Mouse (Mus musculus): Measurements from ENCODE around the gene Ebf1. TPM values are rescaled to one million over a fixed set of nuclear protein-coding genes. Genes with fewer than 3 reads are reported as not detected.
A peak's percentile ranks its signal among the peaks of the same experiment; 100 is the strongest.

Ebf1 gene
- polyA plus RNA-seq, 1 experiment from 2014 or later = 16.2 TPM

DNA sequence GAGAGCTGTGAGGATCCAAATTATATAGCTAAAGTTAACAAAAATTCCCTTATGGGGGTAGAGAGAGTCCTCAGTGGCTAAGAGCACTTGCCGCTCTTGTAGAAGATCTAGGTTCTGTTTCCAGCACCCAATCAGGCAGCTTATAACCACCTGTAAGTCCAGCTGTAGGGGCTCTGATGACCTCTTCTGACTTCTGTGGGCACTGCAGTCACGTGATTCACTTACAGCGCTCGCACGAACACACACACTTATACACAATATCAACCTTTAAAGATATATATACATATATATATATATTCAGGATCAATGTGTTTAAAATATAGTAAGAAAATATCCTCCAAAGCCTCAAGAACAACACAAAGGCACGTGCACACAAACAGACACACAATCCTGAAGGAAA lies 24.1 kb upstream of the Ebf1 start:
- H3K9me3 ChIP-seq (replicated peaks; ENCODE audit: control insufficient read depth, low read length) = no peaks in the 10 kb centered on the region
- no peak overlapping the region for H3K4me2 ChIP-seq (ENCODE audit: low read depth, low read length)
- H3K36me3 ChIP-seq (ENCODE audit: control insufficient read depth, insufficient read depth) = no peaks in the 10 kb centered on the region
- no peaks in the 10 kb centered on the region for H3K4me1 ChIP-seq (ENCODE audit: control insufficient read depth, insufficient read depth, low read length)
- no peak for ATAC-seq (replicated peaks; ENCODE audit: extremely low read depth, insufficient read depth, low FRiP score)
- H3K27ac ChIP-seq (ENCODE audit: low read length) = no peak overlapping the region
- WGBS = 87% methylated on average over 6 of the region's 6 CpGs
- H3K9ac ChIP-seq (ENCODE audit: low read length) = no peak overlapping the region
- H3K27me3 ChIP-seq (ENCODE audit: control insufficient read depth, insufficient read depth, low read length) = no peaks in the 10 kb centered on the region
- no peak overlapping the region for H3K4me3 ChIP-seq (ENCODE audit: low read length)

DNA sequence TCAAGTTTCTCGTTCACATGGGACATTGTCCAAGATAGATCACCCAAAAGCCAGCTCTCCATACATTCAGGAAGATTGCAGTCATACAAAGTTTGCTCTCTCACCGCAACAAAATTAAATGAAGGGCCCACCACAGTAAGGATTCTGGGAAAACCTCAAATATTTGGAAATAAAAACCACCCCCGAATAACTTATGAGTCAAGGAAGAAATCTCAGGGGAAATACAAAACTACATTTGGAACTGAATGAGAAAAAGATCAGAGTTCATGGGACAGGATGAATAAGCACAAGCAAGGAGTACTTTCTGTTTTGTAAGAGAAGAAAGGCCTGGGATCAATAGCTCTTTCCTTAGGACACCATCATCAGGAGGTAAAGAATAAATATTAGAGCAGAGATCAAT lies 22.3 kb upstream of the Ebf1 start:
- Histone ChIP-seq H3K4me2 (ENCODE audit: low read depth, low read length) (no peak overlapping the region), H3K27ac (ENCODE audit: low read length) (no peak overlapping the region), H3K4me1 (ENCODE audit: control insufficient read depth, insufficient read depth, low read length) (no peaks in the 10 kb centered on the region), H3K9me3 (replicated peaks; ENCODE audit: control insufficient read depth, low read length) (no peaks in the 10 kb centered on the region), H3K4me3 (ENCODE audit: low read length) (no peak overlapping the region), H3K36me3 (ENCODE audit: control insufficient read depth, insufficient read depth) (no peaks in the 10 kb centered on the region), H3K9ac (ENCODE audit: low read length) (no peak overlapping the region), H3K27me3 (ENCODE audit: control insufficient read depth, insufficient read depth, low read length) (no peaks in the 10 kb centered on the region)
- 77% methylated on average over 3 of the region's 3 CpGs for WGBS
- no peak for ATAC-seq (replicated peaks; ENCODE audit: extremely low read depth, insufficient read depth, low FRiP score)

DNA sequence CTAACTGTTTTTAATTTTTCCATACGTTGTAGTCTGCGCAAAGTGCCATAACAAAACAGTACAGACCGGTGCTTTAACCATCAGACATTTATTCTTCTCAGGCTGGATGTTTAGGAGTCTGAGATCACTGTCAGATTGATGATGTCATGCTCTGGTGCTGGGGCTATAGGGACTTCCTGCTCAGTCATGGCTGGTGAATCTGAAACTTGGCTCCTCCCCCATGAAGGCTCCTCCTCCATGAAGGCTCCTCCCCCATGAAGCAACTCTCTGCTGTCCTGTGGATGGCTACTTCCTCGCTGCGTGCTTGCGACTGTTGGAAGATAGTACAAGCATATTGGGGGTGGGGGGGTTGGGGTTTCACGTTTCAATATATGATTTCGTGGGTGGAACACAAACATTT lies 10.2 kb upstream of the Ebf1 start:
- ATAC-seq (replicated peaks; ENCODE audit: extremely low read depth, insufficient read depth, low FRiP score) = no peak
- H3K9me3 ChIP-seq (replicated peaks; ENCODE audit: control insufficient read depth, low read length) = no peaks in the 10 kb centered on the region

DNA sequence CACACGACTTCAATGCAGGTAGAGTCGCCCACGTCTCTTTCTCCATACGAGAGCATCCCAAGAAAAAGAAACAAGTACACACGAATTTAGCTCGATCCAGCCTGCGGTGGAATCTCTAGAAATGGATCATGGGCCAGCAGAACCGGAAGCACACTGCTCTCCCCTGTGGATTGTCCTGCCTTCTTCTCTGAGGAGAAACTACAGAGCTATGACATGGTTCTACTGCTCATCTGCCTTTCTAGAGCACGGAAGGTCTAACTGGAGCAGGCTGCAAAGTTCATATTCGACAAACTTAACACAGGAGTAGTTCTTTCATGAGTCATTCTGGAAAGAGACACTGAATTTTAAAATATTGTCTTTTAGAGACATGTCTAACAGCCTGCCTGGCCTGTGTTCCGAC lies 8.5 kb upstream of the Ebf1 start:
- ATAC-seq (replicated peaks; ENCODE audit: extremely low read depth, insufficient read depth, low FRiP score) = no peak
- WGBS = 76% methylated on average over 11 of the region's 11 CpGs

More for the DNA sequence above, 10.2 kb upstream of the Ebf1 start:
- Histone ChIP-seq H3K4me3 (ENCODE audit: low read length) (no peak overlapping the region), H3K27me3 (ENCODE audit: control insufficient read depth, insufficient read depth, low read length) (peaks cover 7% of the 10 kb centered on the region), H3K4me1 (ENCODE audit: control insufficient read depth, insufficient read depth, low read length) (no peaks in the 10 kb centered on the region), H3K9ac (ENCODE audit: low read length) (no peak overlapping the region), H3K36me3 (ENCODE audit: control insufficient read depth, insufficient read depth) (no peaks in the 10 kb centered on the region), H3K27ac (ENCODE audit: low read length) (no peak overlapping the region), H3K4me2 (ENCODE audit: low read depth, low read length) (no peak overlapping the region)
- 81% methylated on average over 8 of the region's 8 CpGs for WGBS

DNA sequence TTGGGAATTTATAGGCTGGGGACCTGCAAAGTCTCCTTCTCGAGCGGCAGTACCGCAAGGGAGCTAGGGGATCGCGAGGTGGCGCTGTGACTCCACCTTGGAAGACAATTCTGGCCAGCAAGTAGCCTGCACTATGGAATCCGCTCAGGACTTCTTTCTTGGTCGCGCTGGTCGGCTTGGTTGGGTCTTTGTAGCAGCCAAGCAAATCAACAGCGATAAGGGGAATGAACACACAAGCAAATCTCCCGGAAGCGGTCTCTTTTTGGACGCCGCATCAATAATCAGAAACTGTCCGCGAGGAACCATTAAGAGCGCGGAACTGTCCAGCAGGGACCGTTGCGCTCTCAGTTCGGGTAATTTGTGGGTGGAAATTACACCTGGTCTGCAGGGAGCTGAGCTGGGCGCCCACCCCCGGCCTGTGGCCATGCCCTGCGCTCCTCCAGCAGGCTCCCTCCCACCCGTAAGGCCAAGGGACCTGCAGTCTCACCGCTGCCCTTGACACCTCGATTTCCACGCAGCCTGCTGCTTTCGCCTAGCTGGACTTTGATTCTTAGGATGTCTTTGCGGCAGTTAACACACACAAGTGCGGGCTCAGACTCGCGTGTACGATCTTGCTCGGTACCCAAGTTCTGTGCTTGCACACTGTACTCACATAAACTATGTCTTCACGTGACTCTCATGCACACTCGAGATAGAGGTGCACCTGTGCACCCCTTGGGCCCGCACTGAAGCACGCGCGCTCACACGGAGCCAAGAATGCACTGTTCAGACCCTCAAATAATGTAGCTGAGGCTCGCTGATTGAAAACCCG lies 5.9 kb upstream of the Ebf1 start:
- Histone ChIP-seq H3K36me3 (ENCODE audit: control insufficient read depth, insufficient read depth) (no peaks in the 10 kb centered on the region), H3K4me3 (ENCODE audit: low read length) (peak overlapping the region; percentile 52), H3K27ac (ENCODE audit: low read length) (no peak overlapping the region), H3K4me1 (ENCODE audit: control insufficient read depth, insufficient read depth, low read length) (peaks cover 10% of the 10 kb centered on the region), H3K9ac (ENCODE audit: low read length) (0 out of 2 replicates have a peak overlapping the region, but pooled peaks have one; percentile 20), H3K27me3 (ENCODE audit: control insufficient read depth, insufficient read depth, low read length) (peaks cover 35% of the 10 kb centered on the region), H3K4me2 (ENCODE audit: low read depth, low read length) (peak overlapping the region; percentile 81), H3K9me3 (replicated peaks; ENCODE audit: control insufficient read depth, low read length) (no peaks in the 10 kb centered on the region)
- ATAC-seq (replicated peaks; ENCODE audit: extremely low read depth, insufficient read depth, low FRiP score) = peak; percentile 81
- WGBS = 1% methylated on average over 45 of the region's 45 CpGs

More for the DNA sequence above, 8.5 kb upstream of the Ebf1 start:
- no peak overlapping the region for H3K4me3 ChIP-seq (ENCODE audit: low read length)
- H3K36me3 ChIP-seq (ENCODE audit: control insufficient read depth, insufficient read depth) = no peaks in the 10 kb centered on the region
- peaks cover 15% of the 10 kb centered on the region for H3K27me3 ChIP-seq (ENCODE audit: control insufficient read depth, insufficient read depth, low read length)
- H3K9me3 ChIP-seq (replicated peaks; ENCODE audit: control insufficient read depth, low read length) = no peaks in the 10 kb centered on the region
- H3K9ac ChIP-seq (ENCODE audit: low read length) = no peak overlapping the region
- H3K27ac ChIP-seq (ENCODE audit: low read length) = no peak overlapping the region
- H3K4me2 ChIP-seq (ENCODE audit: low read depth, low read length) = no peak overlapping the region
- peaks cover 10% of the 10 kb centered on the region for H3K4me1 ChIP-seq (ENCODE audit: control insufficient read depth, insufficient read depth, low read length)

DNA sequence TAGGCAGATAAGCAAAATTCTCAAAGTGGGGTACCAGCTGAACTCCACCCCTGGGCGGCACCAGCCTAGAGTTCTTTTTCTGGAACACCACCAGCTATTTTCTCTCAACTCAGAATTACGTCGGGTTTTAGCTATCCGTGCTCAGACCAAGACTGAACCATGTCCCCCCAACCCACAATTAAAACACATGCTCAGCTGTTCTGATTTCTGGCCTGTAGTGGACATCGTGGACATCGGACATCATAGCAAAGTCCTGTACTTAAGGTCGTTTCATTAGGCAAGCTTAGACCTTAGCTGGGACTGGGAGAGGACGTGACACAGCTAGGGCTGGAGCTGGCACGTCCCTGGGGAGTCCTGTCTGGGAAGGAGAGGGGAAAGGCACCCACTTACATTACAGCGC lies 5.0 kb upstream of the Ebf1 start:
- peaks cover 40% of the 10 kb centered on the region for H3K27me3 ChIP-seq (ENCODE audit: control insufficient read depth, insufficient read depth, low read length)

DNA sequence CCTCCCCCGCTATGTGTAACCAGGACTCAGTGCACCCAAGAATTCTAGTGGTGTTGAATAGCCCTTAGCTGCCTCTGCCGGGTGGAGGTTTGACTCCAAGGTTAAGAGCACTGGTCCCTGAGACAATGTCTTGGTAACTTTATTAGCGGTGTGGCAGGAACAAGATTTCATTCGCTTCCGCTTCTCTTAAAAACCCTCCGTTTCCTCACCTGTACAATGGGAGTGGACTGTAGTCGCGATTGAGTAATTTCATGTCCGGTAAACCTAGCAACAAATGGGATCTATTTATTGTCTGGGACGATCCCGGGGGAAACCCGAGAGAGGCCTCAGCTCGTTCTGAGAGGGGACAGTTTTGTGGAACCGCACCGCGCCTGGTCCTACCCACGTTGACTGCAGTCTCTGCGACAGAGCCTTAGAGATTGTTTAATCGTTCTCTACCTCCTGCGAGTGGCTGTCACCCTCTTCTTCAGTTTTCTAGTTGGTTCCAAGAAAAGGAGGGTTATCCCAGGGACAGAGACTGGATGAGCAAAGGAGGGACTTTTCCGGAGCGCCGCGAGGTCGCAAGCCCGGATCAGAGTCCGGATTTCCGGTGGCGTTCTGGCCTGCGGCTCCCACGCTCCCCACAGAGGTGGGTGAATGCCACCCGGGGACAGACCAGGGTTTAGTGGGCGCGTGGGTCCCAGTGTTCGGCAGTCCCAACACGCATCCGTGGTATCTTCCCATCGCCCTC lies 4.3 kb upstream of the Ebf1 start:
- WGBS = 1% methylated on average over 38 of the region's 38 CpGs
- no peak overlapping the region for H3K27ac ChIP-seq (ENCODE audit: low read length)
- peaks cover 19% of the 10 kb centered on the region for H3K4me1 ChIP-seq (ENCODE audit: control insufficient read depth, insufficient read depth, low read length)
- H3K9ac ChIP-seq (ENCODE audit: low read length) = peak overlapping the region; percentile 67
- H3K36me3 ChIP-seq (ENCODE audit: control insufficient read depth, insufficient read depth) = no peaks in the 10 kb centered on the region
- peaks cover 40% of the 10 kb centered on the region for H3K27me3 ChIP-seq (ENCODE audit: control insufficient read depth, insufficient read depth, low read length)
- peak overlapping the region; percentile 70 for H3K4me2 ChIP-seq (ENCODE audit: low read depth, low read length)
- H3K9me3 ChIP-seq (replicated peaks; ENCODE audit: control insufficient read depth, low read length) = no peaks in the 10 kb centered on the region
- H3K4me3 ChIP-seq (ENCODE audit: low read length) = peak overlapping the region; percentile 52
- no peak for ATAC-seq (replicated peaks; ENCODE audit: extremely low read depth, insufficient read depth, low FRiP score)

More for the DNA sequence above, 5.0 kb upstream of the Ebf1 start:
- Histone ChIP-seq H3K9me3 (replicated peaks; ENCODE audit: control insufficient read depth, low read length) (no peaks in the 10 kb centered on the region), H3K36me3 (ENCODE audit: control insufficient read depth, insufficient read depth) (no peaks in the 10 kb centered on the region), H3K4me3 (ENCODE audit: low read length) (peak overlapping the region; percentile 52), H3K9ac (ENCODE audit: low read length) (no peak overlapping the region), H3K4me1 (ENCODE audit: control insufficient read depth, insufficient read depth, low read length) (peaks cover 16% of the 10 kb centered on the region), H3K4me2 (ENCODE audit: low read depth, low read length) (peak overlapping the region; percentile 70), H3K27ac (ENCODE audit: low read length) (no peak overlapping the region)
- 6% methylated on average over 10 of the region's 10 CpGs for WGBS
- ATAC-seq (replicated peaks; ENCODE audit: extremely low read depth, insufficient read depth, low FRiP score) = no peak

DNA sequence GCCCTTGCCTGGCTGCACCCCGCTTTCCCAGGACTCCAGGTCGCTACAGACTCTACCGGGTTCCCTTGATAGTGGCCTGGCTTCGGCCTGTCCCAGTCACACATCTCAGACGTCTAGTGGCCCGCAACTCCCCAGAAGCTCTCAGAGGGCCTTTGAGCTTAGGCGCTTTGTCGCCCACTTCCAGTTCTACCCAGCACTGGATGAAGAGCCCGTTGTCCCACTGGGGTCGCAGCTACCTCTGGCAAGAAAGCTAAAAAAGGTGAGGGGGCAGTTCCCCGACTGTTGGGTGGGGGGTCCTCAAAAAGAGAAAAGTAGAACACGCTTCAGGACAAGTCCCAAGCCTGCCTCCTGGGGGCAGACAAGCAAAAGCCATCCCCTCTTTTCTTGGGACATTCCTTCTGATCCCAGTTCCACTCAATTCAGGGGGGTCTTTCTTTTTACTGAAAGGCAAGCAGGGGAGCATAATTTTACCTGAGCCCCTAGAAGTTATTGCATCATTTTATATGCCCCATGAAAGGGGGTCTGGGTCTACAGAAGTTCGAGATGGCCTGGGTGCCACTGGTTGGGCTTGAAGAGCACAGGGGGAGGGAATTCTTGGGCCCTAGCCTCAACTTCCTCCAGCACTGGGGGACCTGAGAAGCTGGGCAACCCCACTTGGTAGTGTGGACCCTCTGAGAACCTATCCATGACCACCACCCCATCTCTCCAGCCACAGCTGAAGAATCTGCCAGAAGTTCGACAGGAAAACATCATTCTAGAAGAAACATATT lies 3.5 kb upstream of the Ebf1 start:
- no peaks in the 10 kb centered on the region for H3K9me3 ChIP-seq (replicated peaks; ENCODE audit: control insufficient read depth, low read length)
- peaks cover 19% of the 10 kb centered on the region for H3K4me1 ChIP-seq (ENCODE audit: control insufficient read depth, insufficient read depth, low read length)
- H3K4me3 ChIP-seq (ENCODE audit: low read length) = peak overlapping the region; percentile 52
- H3K36me3 ChIP-seq (ENCODE audit: control insufficient read depth, insufficient read depth) = no peaks in the 10 kb centered on the region
- no peak for ATAC-seq (replicated peaks; ENCODE audit: extremely low read depth, insufficient read depth, low FRiP score)
- H3K4me2 ChIP-seq (ENCODE audit: low read depth, low read length) = peak overlapping the region; percentile 70
- 10% methylated on average over 14 of the region's 14 CpGs for WGBS
- H3K9ac ChIP-seq (ENCODE audit: low read length) = peak overlapping the region; percentile 67
- peaks cover 42% of the 10 kb centered on the region for H3K27me3 ChIP-seq (ENCODE audit: control insufficient read depth, insufficient read depth, low read length)
- no peak overlapping the region for H3K27ac ChIP-seq (ENCODE audit: low read length)
